Mouse (Mus musculus): Measurements from ENCODE around the gene Fndc9. TPM values are rescaled to one million over a fixed set of nuclear protein-coding genes. Genes with fewer than 3 reads are reported as not detected.

Fndc9 gene
- polyA plus RNA-seq, 1 experiment from 2014 or later = 0.65 TPM

- H3K4me1 ChIP-seq (replicated peaks; ENCODE audit: control insufficient read depth, insufficient read depth, low read length) = no peaks in the 10 kb centered on the region
- no peaks in the 10 kb centered on the region; the same call in 1 of the 2 replicates for H3K36me3 ChIP-seq (ENCODE audit: control insufficient read depth, insufficient read depth, low read length)
- no peaks in the 10 kb centered on the region for H3K9me3 ChIP-seq (ENCODE audit: control insufficient read depth, low read length)
- H3K4me2 ChIP-seq (ENCODE audit: low read depth, low read length, severe bottlenecking) = no peak overlapping the region
- no peak for ATAC-seq (replicated peaks; ENCODE audit: low FRiP score)
- WGBS = 77% methylated on average over 8 of the region's 8 CpGs
- H3K9ac ChIP-seq (ENCODE audit: low read length) = no peak overlapping the region
- DNase-seq (ENCODE audit: low spot score) = no peak
- H3K4me3 ChIP-seq (ENCODE audit: low read depth, low read length) = no peak overlapping the region
- H3K27me3 ChIP-seq (ENCODE audit: control insufficient read depth, insufficient read depth, low read length) = no peaks in the 10 kb centered on the region
- no peak overlapping the region for H3K27ac ChIP-seq (ENCODE audit: low read depth, low read length)
Measured at GRCm38 (mm10) chr11:46272058-46272681, 36.8 kb downstream of the Fndc9 start.

GRCm38 (mm10) chr11:46273969-46274368 lies 38.6 kb downstream of the Fndc9 start:
- DNase-seq (ENCODE audit: low spot score) (no peak), ATAC-seq (replicated peaks; ENCODE audit: low FRiP score) (no peak)
- no peak overlapping the region for H3K4me3 ChIP-seq (ENCODE audit: low read depth, low read length)
- H3K27ac ChIP-seq (ENCODE audit: low read depth, low read length) = no peak overlapping the region
- H3K4me1 ChIP-seq (replicated peaks; ENCODE audit: control insufficient read depth, insufficient read depth, low read length) = no peaks in the 10 kb centered on the region
- H3K36me3 ChIP-seq (ENCODE audit: control insufficient read depth, insufficient read depth, low read length) = no peaks in the 10 kb centered on the region; the same call in 1 of the 2 replicates
- no peaks in the 10 kb centered on the region for H3K27me3 ChIP-seq (ENCODE audit: control insufficient read depth, insufficient read depth, low read length)
- H3K9me3 ChIP-seq (ENCODE audit: control insufficient read depth, low read length) = no peaks in the 10 kb centered on the region
- WGBS = 96% methylated on average over 3 of the region's 3 CpGs
- H3K4me2 ChIP-seq (ENCODE audit: low read depth, low read length, severe bottlenecking) = no peak overlapping the region
- no peak overlapping the region for H3K9ac ChIP-seq (ENCODE audit: low read length)

- no peaks in the 10 kb centered on the region; the same call in 1 of the 2 replicates for H3K36me3 ChIP-seq (ENCODE audit: control insufficient read depth, insufficient read depth, low read length)
- H3K4me1 ChIP-seq (replicated peaks; ENCODE audit: control insufficient read depth, insufficient read depth, low read length) = no peaks in the 10 kb centered on the region
- H3K4me2 ChIP-seq (ENCODE audit: low read depth, low read length, severe bottlenecking) = no peak overlapping the region
- H3K9me3 ChIP-seq (ENCODE audit: control insufficient read depth, low read length) = no peaks in the 10 kb centered on the region
- peak; percentile 79 for ATAC-seq (replicated peaks; ENCODE audit: low FRiP score)
- no peaks in the 10 kb centered on the region for H3K27me3 ChIP-seq (ENCODE audit: control insufficient read depth, insufficient read depth, low read length)
- DNase-seq (ENCODE audit: low spot score) = peak; percentile 87
- no peak overlapping the region for H3K9ac ChIP-seq (ENCODE audit: low read length)
- 17% methylated on average over 5 of the region's 6 CpGs for WGBS
- H3K27ac ChIP-seq (ENCODE audit: low read depth, low read length) = no peak overlapping the region
- no peak overlapping the region for H3K4me3 ChIP-seq (ENCODE audit: low read depth, low read length)
Measured at GRCm38 (mm10) chr11:46275302-46275701, 40.0 kb downstream of the Fndc9 start.

- DNase-seq (ENCODE audit: low spot score) (no peak), ATAC-seq (replicated peaks; ENCODE audit: low FRiP score) (no peak)
- Histone ChIP-seq H3K4me3 (ENCODE audit: low read depth, low read length) (no peak overlapping the region), H3K9ac (ENCODE audit: low read length) (no peak overlapping the region), H3K9me3 (ENCODE audit: control insufficient read depth, low read length) (no peaks in the 10 kb centered on the region), H3K4me2 (ENCODE audit: low read depth, low read length, severe bottlenecking) (no peak overlapping the region), H3K36me3 (ENCODE audit: control insufficient read depth, insufficient read depth, low read length) (no peaks in the 10 kb centered on the region; the same call in 1 of the 2 replicates), H3K27me3 (ENCODE audit: control insufficient read depth, insufficient read depth, low read length) (no peaks in the 10 kb centered on the region), H3K4me1 (replicated peaks; ENCODE audit: control insufficient read depth, insufficient read depth, low read length) (no peaks in the 10 kb centered on the region), H3K27ac (ENCODE audit: low read depth, low read length) (no peak overlapping the region)
- WGBS = 89% methylated on average over 8 of the region's 8 CpGs
Measured at GRCm38 (mm10) chr11:46276168-46276567, 40.8 kb downstream of the Fndc9 start.

- H3K36me3 ChIP-seq (ENCODE audit: control insufficient read depth, insufficient read depth, low read length) = no peaks in the 10 kb centered on the region; the same call in 1 of the 2 replicates
- H3K4me1 ChIP-seq (replicated peaks; ENCODE audit: control insufficient read depth, insufficient read depth, low read length) = no peaks in the 10 kb centered on the region
- H3K9ac ChIP-seq (ENCODE audit: low read length) = no peak overlapping the region
- WGBS = 46% methylated on average over 5 of the region's 5 CpGs
- H3K27me3 ChIP-seq (ENCODE audit: control insufficient read depth, insufficient read depth, low read length) = no peaks in the 10 kb centered on the region
- DNase-seq (ENCODE audit: low spot score) (peak; percentile 71), ATAC-seq (replicated peaks; ENCODE audit: low FRiP score) (no peak)
- no peak overlapping the region for H3K27ac ChIP-seq (ENCODE audit: low read depth, low read length)
- no peak overlapping the region for H3K4me2 ChIP-seq (ENCODE audit: low read depth, low read length, severe bottlenecking)
- H3K9me3 ChIP-seq (ENCODE audit: control insufficient read depth, low read length) = no peaks in the 10 kb centered on the region
- no peak overlapping the region for H3K4me3 ChIP-seq (ENCODE audit: low read depth, low read length)
Measured at GRCm38 (mm10) chr11:46276778-46277177, 41.4 kb downstream of the Fndc9 start.

GRCm38 (mm10) chr11:46278140-46278539 lies 42.8 kb downstream of the Fndc9 start:
- no peak overlapping the region for H3K4me2 ChIP-seq (ENCODE audit: low read depth, low read length, severe bottlenecking)
- no peak overlapping the region for H3K27ac ChIP-seq (ENCODE audit: low read depth, low read length)
- ATAC-seq (replicated peaks; ENCODE audit: low FRiP score) = no peak
- no peaks in the 10 kb centered on the region; the same call in 1 of the 2 replicates for H3K36me3 ChIP-seq (ENCODE audit: control insufficient read depth, insufficient read depth, low read length)
- H3K4me3 ChIP-seq (ENCODE audit: low read depth, low read length) = no peak overlapping the region
- no peaks in the 10 kb centered on the region for H3K4me1 ChIP-seq (replicated peaks; ENCODE audit: control insufficient read depth, insufficient read depth, low read length)
- no peak for DNase-seq (ENCODE audit: low spot score)
- H3K9me3 ChIP-seq (ENCODE audit: control insufficient read depth, low read length) = no peaks in the 10 kb centered on the region
- WGBS = 79% methylated on average over 5 of the region's 5 CpGs
- no peaks in the 10 kb centered on the region for H3K27me3 ChIP-seq (ENCODE audit: control insufficient read depth, insufficient read depth, low read length)
- no peak overlapping the region for H3K9ac ChIP-seq (ENCODE audit: low read length)

- no peaks in the 10 kb centered on the region for H3K4me1 ChIP-seq (replicated peaks; ENCODE audit: control insufficient read depth, insufficient read depth, low read length)
- ATAC-seq (replicated peaks; ENCODE audit: low FRiP score) (no peak), DNase-seq (ENCODE audit: low spot score) (no peak)
- H3K27me3 ChIP-seq (ENCODE audit: control insufficient read depth, insufficient read depth, low read length) = no peaks in the 10 kb centered on the region
- no peak overlapping the region for H3K27ac ChIP-seq (ENCODE audit: low read depth, low read length)
- H3K4me2 ChIP-seq (ENCODE audit: low read depth, low read length, severe bottlenecking) = no peak overlapping the region
- 94% methylated on average over 12 of the region's 12 CpGs for WGBS
- H3K36me3 ChIP-seq (ENCODE audit: control insufficient read depth, insufficient read depth, low read length) = no peaks in the 10 kb centered on the region; the same call in 1 of the 2 replicates
- H3K9me3 ChIP-seq (ENCODE audit: control insufficient read depth, low read length) = no peaks in the 10 kb centered on the region
- no peak overlapping the region for H3K4me3 ChIP-seq (ENCODE audit: low read depth, low read length)
- H3K9ac ChIP-seq (ENCODE audit: low read length) = no peak overlapping the region
Measured at GRCm38 (mm10) chr11:46278709-46279108, 43.4 kb downstream of the Fndc9 start.

GRCm38 (mm10) chr11:46282612-46283011 lies 47.3 kb downstream of the Fndc9 start:
- Histone ChIP-seq H3K27me3 (ENCODE audit: control insufficient read depth, insufficient read depth, low read length) (no peaks in the 10 kb centered on the region), H3K9ac (ENCODE audit: low read length) (no peak overlapping the region), H3K4me2 (ENCODE audit: low read depth, low read length, severe bottlenecking) (no peak overlapping the region), H3K4me1 (replicated peaks; ENCODE audit: control insufficient read depth, insufficient read depth, low read length) (no peaks in the 10 kb centered on the region), H3K4me3 (ENCODE audit: low read depth, low read length) (no peak overlapping the region), H3K27ac (ENCODE audit: low read depth, low read length) (no peak overlapping the region), H3K9me3 (ENCODE audit: control insufficient read depth, low read length) (no peaks in the 10 kb centered on the region), H3K36me3 (ENCODE audit: control insufficient read depth, insufficient read depth, low read length) (no peaks in the 10 kb centered on the region; the same call in 1 of the 2 replicates)
- ATAC-seq (replicated peaks; ENCODE audit: low FRiP score) (no peak), DNase-seq (ENCODE audit: low spot score) (no peak)
- 91% methylated on average over 5 of the region's 5 CpGs for WGBS

GRCm38 (mm10) chr11:46283800-46284199 lies 48.5 kb downstream of the Fndc9 start:
- WGBS = 93% methylated on average over 6 of the region's 6 CpGs
- Histone ChIP-seq H3K27me3 (ENCODE audit: control insufficient read depth, insufficient read depth, low read length) (no peaks in the 10 kb centered on the region), H3K27ac (ENCODE audit: low read depth, low read length) (no peak overlapping the region), H3K4me2 (ENCODE audit: low read depth, low read length, severe bottlenecking) (no peak overlapping the region), H3K4me3 (ENCODE audit: low read depth, low read length) (no peak overlapping the region), H3K4me1 (replicated peaks; ENCODE audit: control insufficient read depth, insufficient read depth, low read length) (no peaks in the 10 kb centered on the region), H3K9ac (ENCODE audit: low read length) (no peak overlapping the region), H3K9me3 (ENCODE audit: control insufficient read depth, low read length) (no peaks in the 10 kb centered on the region), H3K36me3 (ENCODE audit: control insufficient read depth, insufficient read depth, low read length) (peaks cover 3% of the 10 kb centered on the region; the same call in 1 of the 2 replicates)
- DNase-seq (ENCODE audit: low spot score) (no peak), ATAC-seq (replicated peaks; ENCODE audit: low FRiP score) (no peak)

All from forebrain, embryonic 11.5 days (tissue).